Mouse (Mus musculus) B cell, adult 2 months (primary cell): Measurements from ENCODE around the gene Olfr656.

Source experiments
- DNase-seq, 2 experiments: peaks; one replicate each; pipeline ENCODE4 v3.0.0; 2022

Olfr656 gene

DNA sequence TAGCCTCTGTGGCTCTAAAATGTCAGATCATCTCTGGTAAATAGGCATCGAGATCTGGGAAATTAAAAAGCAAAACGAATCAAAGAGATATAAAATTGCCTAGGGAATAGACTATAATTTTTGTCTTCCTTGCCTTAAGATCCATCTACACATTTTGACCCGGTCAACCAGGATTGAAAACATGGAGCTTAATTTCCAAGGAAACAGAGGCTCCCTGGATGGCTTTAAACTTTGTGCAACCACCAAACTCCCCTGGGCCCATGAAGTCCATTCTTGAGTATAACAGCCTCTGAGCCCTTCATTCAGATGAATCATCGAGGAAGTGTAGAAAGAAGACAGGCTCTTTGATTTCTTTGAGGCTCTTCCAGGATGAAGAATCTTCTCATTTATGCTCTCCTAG is at the start of gene Olfr656:
TSS of gene Olfr656 (plus strand) at position 301 of the 400 bp plus-strand sequence.
- no peak for DNase-seq

DNA sequence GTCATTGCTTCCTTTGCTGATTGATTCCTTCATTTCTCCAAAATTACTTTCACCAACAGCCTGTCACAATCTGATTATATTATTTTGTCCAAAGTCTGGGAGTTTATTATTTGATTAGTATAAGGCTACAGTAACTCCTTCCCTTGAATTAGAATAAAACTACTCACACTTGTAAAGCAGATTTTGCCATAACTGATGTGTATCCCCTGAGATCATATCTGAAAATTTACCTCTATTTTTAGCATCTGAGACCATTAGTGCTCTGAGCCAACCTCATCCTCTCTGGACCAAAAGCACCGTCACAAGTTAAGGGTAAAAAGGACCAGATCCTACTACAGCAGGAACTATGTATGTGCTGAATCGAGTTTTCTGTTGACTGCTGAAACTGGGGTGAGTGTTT is 36.7 kb upstream of the Olfr656 start, which contains the start of gene Olfr653:
TSS of gene Olfr653 (plus strand) at position 301 of the 400 bp plus-strand sequence.
- no peak for DNase-seq

DNA sequence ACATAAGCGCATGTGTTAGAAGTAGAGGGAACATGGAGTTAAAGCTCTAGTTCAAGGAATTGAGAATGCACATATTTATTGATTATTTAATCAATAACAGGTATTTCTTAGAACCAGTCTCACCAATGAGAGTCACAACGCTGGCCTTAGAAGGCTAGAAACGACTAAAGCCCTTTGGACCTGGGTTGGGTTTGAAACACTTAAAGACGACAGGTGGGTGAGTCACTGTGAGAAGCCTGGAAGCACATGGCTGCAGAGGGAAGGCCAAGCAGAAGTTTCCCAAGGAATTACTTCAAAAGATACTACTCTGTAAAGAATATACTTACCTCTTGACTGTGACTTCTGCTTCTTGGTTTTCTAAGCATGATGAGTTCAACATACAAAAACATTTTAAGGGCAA is 32.9 kb upstream of the Olfr656 start:
- no peak for DNase-seq

DNA sequence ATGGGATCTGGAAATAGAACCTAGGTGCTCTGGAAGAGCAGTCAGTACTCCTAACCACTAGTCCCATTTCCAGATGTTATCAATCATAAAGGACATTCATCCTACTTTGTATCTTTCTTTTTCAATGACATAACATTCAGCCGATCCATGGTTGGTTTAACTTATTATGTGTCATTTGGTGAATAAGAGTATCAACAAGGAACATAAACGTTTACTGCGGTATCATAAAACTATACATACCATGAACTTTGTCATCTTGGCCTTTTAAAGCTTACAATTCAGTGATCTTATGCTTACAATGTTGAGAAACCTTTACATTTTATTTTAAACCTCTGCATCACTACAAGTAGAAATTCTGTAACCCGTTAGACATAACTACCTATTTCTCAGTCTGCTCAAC is 32.3 kb upstream of the Olfr656 start:
- no peak for DNase-seq

DNA sequence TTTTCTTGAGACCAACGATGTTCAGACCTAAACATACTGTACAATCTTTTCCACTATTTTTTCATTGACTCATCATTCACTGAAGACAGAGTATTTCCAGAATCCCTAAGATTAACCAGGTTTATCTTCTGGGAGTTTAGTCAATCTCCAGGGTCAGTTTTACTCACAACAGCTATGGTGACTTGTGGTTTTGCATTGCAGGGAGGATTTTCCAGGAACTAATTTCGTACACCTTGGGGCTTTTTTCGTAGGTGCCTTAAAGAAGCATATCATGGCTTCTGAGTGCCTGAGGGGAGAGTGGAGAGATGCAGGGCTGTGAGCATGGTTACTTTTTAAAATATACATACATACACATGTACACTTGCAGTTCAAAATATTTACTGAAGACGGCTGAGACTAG is 27.0 kb upstream of the Olfr656 start, which contains the start of gene Olfr654:
TSS of gene Olfr654 (plus strand) at position 301 of the 400 bp plus-strand sequence.
- no peak for DNase-seq

DNA sequence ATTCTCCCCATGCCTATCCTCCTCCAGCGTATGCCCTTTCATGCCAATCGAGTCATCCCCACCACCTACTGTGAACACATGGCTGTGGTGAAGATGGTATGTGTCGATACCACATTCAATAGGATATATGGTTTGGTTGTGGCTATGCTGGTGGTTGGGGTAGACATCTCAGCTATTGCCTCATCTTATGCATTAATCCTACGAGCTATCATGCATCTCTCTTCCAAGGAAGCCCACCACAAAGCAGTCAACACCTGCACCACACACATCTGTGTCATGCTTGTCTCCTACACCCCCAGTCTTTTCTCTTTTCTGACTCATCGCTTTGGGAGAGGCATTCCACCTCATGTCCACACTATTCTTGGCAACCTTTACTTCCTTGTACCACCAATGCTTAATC is 25.5 kb upstream of the Olfr656 start:
- DNase-seq: no peak

DNA sequence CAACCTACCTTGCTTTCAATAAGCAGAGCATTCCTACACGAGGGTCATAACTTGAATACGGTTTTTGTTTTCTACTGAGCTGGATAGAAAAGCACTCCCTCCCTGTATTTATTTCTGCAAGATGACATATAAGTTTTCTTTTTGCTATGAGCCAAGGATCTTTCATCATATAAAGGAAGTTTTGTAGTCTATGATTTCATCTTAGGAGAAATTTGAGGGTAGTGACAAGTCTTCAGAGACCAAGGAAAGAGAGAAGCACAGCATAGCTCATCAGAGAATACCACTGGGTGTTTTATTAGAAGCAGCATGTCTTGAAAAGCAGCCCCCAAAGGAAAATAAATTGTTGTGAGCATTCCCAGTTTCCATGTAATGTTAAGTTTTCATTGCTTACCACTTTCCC is 12.1 kb upstream of the Olfr656 start, which contains the start of gene Olfr655:
TSS of gene Olfr655 (minus strand) at position 101 of the 400 bp plus-strand sequence.
- DNase-seq: no peak

DNA sequence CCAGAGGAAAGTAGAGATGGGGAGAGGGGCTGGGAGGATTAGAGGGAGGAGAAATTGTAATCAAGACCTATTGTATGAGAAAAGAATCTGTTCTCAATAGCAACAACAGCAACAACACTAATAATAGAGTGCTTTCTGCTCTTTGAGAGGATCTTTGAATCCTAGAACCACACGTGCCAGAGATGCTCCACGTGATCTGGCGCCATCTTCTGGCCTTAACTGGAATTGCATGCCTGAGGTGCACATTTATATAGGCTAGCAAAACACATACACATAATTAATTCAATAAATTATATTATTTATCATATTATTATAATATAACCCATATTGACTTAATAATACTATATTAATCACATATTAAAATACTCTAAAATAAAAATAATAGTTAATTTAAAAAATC is 10.6 kb upstream of the Olfr656 start:
- peak; percentile 81 for DNase-seq

DNA sequence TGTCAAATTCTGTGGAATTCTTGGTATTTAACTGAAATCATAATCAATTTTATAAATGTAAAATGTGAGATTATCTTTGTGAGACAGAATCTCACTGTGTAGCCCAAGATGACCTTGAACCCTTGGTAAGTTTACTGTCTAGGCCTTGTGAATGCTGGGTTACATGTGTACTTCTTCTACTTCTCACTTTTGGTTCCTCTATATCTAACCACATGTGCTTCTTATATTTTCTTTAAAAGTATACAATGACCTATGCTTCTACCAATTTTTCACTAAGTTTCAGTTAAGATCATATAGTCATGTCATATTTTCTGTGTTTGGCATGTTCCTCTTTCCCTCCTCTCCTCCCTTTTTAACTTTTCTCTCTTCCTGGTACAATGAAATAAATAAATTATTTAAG is 9.0 kb upstream of the Olfr656 start:
- no peak for DNase-seq

DNA sequence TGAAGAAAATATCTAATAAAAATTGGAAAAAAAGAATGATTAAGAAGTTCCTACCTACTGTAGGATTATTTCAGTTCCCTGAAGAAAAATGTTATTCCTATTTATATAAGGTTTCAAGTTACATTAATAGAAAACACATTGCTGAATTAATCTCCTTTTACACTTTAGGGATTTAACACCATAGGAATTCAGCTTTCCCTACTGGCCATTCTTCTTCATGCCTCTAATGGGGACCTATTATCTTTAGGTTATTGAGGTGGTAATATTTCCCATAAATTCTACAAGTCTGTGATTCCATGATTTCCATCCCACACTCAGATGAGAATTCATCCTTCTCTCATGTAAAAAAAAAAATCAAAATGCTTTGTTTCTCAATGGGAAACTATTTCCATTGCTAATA is 10.7 kb downstream of the Olfr656 start, which contains the start of gene Olfr657:
TSS of gene Olfr657 (plus strand) at position 301 of the 400 bp plus-strand sequence.
- no peak for DNase-seq

DNA sequence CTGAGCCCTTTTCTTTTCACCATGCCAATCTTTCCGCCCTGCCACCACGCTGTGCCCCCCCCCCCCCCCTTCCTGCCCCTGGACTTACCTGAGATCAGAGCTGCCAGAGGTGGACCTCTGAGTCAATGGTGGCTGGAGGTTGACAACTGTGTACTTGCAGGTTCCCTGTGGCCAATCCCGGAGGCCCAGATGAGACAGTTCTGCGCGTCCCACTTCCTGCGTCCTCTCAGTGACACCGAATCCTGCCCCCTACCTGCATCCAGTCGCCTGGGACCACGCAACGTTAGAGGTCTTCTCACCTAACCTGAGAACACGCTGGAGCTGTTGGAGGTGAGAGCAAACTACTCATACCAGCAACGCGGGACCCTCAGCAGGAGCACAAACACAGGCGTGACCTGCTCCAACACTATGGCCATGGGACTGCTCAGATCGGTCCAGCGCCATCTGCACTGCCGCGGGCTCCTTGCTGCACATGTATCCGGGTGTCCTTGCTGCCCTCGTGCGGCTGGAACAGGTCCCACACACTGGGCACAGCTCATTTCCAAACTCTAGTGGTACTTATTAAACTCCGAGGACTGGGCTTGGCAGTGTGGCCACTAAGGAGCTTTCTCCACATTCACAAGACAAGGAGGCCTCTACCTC is 33.2 kb downstream of the Olfr656 start, which contains the start of gene Olfr658:
TSS of gene Olfr658 (minus strand) at position 465 of the 642 bp plus-strand sequence.
- DNase-seq: peak; percentile 43 to 52

DNA sequence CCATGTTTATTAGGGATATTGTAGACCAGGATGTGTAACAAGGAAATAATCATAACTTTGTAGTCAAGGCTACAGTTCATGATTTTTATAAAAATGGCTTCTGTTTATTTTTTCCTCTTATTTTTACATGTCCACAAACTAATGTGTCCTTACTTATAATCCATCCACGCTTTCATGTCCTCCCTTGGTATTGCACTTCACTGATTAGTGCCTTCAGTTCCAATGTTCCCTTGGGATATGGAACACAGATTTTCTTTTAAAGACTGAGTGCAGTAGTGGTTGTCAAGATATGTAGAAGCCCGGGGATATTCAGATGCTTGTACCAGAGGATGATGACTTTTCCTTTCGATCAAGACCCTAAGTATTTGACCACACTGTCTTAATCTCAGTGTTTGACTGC is 52.7 kb downstream of the Olfr656 start, which contains the start of gene Olfr659:
TSS of gene Olfr659 (plus strand) at position 301 of the 400 bp plus-strand sequence.
- no peak for DNase-seq
